Mouse (Mus musculus): ENCODE data around the gene Xaf1.

The Xaf1 gene

DNA sequence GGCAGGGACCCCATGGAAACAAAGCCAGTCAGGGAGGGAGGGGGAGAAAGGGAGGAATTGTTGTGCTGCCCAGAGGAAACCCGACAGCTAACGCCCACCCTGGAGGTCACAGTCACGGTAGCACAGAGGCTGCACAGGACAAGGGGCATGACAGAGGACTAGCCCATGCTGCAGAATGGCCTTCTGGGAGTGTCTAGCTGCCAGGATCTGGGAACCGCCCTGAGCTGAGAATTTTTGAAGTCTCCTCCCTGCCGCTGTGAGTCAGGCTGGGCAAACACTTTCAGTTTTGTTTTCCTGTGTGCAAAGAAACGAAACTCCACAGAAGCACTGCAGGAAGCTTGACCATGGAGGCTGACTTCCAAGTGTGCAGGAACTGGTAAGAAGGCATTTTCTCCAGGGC is at the start of gene Xaf1:
TSS of gene Xaf1 (plus strand) at position 296 of the 400 bp plus-strand sequence.
- no peak for DNase-seq (ENCODE audit: low spot score in 2 of 2)

GRCm38 (mm10) chr11:72255629-72256028 is 45.8 kb upstream of the Xaf1 start:
- no peak for DNase-seq (ENCODE audit: low spot score in 2 of 2)

GRCm38 (mm10) chr11:72256441-72256840 is 45.0 kb upstream of the Xaf1 start:
- DNase-seq (ENCODE audit: low spot score in 2 of 2): no peak

DNA sequence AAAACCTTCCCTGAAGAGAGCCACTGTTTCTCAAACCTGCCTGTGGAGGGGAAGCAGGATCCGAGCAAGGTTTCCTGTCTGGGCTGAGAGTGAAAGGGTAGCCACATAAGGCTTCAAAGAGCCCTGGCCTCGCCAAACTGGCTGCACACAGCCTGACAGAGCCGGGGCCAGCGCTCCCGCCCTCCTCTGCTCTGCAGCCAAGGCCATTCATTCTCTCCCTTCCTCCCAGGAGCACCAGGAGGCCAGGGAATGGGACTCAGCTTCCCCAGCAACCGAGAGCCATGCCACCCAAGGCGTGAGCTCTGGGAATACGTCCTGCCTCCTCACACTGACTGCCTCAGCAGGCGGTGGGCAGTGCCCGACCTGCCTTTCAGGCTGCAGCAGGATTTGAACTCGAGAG is 35.9 kb upstream of the Xaf1 start:
- peak; percentile 25 to 38 for DNase-seq (ENCODE audit: low spot score in 2 of 2)

DNA sequence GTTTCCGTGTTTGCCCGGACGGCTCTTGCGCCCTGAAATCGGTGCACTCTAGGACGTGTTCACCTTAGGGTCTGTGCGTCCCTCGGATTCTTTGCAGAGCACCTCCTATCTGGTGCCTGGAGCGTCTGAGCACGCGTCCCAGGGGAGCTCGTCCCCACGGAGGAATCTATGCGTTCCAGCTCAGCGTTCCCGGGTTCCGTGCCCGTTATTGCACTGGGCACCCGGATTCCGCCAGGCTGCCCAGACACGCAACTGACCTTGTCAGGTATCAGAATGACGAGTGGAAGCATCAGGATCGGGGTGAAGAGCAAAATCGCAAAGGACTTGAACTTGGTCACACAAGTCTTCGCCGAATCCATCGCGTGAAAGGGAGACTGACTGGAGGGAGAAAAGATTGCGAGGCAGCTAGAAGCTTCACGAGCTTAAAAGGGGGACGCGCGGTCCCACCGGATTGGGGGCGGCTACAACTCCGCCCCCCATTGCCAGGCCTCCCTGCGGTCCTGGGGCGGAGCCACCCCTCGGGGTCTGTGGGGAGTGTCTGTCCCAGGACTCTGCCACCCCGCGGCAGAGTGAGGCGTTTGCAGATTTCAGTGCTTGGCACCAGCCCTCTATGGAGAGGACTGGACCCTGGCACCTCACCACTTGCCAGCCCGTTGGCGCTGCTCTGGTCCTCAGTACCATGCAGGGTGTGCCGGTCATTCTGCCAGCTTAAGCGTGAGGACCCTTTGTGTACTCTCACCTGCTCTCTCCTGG is 35.0 kb upstream of the Xaf1 start:
- DNase-seq (ENCODE audit: low spot score in 2 of 2): peak; percentile 34 to 40

DNA sequence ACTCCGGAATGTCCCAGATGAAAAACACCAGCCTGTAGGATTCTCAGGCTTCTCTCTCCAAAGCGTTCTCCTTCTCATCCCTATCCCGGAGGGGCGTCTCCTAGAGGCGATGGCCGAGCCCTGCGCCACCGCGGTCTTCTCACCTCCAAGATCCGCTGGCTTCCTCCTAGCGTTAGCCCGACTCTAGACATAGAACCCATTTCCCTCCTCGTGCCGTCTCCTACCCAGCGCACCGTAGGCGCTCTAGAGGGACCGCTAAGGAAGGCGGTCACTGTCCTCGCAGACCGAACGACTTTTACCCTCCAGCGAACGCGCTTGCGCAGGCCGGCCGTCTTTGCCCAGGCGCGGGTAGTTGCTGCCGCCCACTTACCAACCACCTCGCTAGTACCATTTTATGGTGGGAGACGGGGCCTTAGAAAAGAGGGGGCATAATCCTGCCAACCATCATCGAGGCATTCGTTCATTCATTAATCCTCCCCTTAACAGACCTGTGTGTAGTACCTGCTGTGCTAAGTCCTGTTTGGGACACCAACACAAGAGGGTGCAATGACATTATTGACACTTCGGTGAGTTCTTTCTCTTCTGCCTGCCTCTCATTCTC is 34.4 kb upstream of the Xaf1 start, which contains the start of gene Slc13a5:
TSS of gene Slc13a5 (minus strand) at position 263 of the 601 bp plus-strand sequence.
- no peak for DNase-seq (ENCODE audit: low spot score in 2 of 2)

DNA sequence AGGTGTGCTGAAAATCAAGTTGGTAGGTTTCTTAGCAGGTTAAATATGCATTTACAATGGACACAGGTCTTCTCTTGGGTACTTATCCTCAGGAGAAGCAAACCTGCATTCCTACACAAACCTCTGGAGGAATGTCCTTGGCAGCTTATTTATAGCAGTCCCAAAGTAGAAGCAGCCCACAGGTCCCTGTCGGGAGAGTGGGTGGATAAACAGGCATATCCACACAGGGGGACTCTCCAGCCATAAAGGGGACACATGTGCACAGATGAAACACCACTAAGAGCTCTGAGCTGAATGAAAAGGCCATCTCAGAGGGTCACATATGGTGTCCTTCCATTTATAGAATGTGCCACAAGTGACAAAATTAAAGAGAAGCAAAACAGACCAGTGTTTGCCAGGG is 29.7 kb upstream of the Xaf1 start:
- no peak for DNase-seq (ENCODE audit: low spot score in 2 of 2)

DNA sequence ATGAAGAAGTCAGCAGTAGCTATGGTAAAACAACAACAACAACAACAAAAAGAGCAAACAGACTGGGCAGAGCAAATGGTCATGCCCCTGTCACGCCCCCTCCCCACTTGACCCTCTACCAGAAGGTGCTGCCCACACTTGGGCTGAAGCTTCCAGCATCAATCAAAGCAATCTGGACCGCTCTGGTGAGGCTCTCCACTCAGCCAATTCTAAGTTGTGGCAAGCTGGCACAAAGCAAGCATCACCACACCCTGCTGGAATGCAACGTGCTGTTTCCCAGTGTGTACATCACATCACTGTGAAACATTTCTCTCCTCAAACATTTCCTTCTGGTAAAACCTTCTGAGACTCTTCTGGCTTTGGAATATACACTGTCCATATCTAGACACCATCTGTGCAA is 28.1 kb upstream of the Xaf1 start:
- no peak for DNase-seq (ENCODE audit: low spot score in 2 of 2)

DNA sequence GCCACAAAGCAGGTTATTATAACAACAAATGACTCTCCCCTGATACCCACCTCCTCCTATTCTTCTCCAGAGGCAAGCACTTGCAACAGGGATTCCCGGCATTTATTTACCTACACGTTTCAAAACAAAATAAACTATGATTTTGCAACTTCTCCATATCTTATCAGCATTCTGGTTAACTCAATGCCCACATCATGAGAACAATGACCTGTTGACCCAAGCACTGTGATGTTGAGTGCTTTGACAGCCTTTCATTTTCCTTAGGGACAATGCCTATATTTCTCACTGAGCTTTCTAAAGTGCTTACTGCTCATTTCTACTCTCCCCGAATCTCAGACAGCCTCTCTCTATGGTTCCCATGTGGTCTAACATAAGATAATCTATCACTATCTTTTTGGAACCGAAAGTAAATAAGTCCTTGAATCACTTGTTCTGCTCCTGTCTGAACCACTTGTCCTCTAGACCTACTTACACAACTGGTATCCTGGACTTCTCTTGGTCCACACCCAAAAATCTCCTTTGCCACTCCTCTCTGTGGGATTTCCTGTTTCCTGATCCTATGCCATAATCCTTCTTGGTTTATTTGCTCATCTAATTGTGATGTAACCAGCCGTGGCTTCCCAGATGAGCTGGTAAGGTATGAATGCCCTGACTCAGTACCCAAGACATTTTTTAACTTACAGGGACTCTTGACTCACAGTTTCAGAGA is 20.1 kb upstream of the Xaf1 start:
- DNase-seq (ENCODE audit: low spot score in 2 of 2): no peak

DNA sequence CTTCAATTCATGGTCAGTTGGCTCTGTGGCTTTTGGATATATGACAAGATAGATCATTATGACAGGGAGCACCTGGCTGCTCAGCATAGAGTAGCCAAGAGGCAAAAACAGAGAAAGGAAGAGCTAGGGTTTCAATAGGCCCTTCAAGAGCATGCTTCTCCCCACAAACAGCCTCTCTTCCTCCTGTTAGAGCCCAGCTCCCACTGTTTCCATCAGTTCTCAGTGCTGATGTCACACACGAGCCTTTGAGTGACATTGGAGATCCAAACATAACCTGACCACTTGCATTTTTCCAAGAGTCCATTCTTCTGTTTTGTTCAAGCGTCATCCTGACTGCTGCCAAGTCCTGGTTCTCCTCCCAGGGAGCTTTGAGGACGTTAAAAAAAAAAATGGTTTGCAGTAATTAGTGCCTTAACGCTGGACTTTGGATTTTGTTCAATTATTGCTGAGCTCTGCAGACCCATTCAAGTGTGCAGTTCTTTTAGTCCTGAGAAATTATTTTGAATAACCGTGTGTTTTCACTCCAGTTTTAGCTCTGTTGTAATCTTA is 19.5 kb upstream of the Xaf1 start:
- no peak for DNase-seq (ENCODE audit: low spot score in 2 of 2)

GRCm38 (mm10) chr11:72283486-72284224 is 17.8 kb upstream of the Xaf1 start:
- no peak for DNase-seq (ENCODE audit: low spot score in 2 of 2)

DNA sequence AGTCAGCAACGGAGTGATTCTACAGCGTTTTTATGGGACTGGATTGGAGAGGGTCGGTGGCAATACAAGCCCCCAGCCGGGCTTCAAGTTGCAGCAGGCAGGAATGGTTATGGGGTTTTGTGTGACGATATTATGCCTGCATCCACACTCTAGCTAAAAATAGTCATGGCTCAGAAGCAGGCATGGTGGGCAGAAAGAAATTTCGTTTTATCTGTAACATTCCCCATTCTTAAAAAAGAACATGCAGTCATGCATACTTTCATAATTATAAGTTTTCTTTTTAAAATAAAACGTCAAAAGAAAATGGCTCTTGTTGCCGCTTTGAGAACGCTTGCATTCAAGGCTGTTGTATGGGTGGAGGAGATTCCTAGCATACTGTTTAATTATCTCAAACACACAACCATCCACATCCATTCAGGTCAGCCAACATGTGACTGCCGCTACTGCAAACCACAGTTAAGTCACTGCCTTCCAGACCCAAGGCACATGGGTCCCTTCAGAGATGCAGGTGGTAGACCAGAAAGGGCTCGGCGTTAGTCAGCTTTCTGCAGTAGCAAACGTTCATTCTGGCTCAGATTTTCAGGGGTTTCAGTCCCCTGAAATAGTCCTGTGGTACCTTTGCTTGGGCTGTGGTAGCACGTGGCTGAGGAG is 16.8 kb upstream of the Xaf1 start:
- DNase-seq (ENCODE audit: low spot score in 2 of 2): no peak

DNA sequence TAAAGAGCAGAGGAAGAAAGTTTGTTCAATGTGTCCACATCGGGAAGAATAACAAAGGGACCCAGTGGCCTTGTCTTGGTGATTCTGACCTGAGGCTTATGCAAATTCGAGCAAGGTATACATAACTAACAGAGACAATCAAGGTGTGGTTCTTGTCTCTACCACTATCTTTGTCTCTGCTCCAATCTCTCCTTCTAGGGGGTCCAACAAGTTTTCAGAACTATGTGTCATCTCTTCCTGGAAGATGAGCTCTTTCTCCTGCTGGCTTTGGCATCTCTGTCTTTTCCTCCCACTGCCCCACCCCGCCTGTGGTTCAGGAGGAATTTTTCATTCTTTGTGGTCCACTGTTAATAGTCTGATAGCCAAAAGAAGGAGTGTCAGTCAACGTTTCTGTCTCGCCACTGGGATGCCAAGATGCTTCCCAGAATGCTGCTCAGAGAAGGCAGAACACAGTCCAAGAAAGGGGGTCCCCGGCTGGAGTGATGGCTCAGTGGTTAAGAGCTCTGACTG is 15.4 kb upstream of the Xaf1 start:
- no peak for DNase-seq (ENCODE audit: low spot score in 2 of 2)

DNA sequence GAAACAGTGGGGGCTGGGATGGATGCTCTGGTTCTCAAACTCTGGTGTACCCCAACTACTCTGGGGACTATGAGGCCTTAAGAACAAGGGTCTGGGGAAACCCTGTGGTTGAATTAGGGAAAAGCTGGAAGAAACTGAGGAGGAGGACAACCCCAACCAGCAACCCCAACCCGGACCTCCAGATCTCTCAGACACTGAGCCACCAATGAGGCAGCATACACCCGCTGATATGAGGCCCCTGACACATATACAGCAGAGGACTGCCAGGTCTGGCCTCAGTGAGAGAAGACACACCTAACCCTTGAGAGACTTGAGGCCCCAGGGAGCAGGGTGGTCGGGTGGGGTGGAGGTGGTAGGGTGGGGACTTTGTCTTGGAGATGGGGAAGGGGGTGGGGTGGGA is 14.8 kb upstream of the Xaf1 start:
- DNase-seq (ENCODE audit: low spot score in 2 of 2): no peak

DNA sequence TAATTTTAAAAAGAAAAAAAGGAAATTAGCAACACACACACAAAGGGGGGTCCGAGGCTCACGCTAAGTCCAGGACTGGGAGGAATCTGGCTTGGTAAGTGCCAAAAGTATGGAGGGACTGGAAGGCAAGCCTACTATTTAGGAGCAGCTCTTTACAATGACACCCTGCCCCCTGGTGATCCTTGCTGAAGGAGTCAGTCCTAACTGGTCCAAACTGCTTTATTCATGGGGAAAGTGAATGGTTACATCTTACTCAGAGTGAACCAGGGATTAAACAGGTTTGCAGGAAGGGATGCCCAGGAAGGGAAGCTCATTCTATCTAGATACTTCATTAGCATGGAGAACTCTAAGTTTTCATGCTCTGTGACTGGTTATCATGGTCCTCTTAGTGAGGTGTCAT is 14.3 kb upstream of the Xaf1 start:
- no peak for DNase-seq (ENCODE audit: low spot score in 2 of 2)

DNA sequence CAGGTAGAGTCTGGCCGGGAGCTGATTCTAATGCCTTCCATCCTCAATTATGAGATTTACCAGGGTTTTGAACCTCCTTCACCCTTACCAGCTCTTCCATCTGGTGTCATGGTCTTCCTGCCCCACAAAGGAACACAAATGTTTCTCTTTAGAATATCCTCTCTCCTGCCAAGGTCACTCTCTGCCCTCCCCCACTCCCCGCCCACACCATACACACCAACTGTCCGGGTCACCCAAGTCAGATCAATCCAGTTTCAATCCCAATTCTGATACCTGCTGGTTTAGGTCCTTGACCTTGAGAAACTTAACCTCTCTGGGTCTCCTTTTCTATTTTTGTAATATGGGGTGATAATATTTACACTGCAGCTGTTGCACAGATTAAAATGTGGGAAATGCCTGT is 13.9 kb upstream of the Xaf1 start:
- DNase-seq (ENCODE audit: low spot score in 2 of 2): no peak

DNA sequence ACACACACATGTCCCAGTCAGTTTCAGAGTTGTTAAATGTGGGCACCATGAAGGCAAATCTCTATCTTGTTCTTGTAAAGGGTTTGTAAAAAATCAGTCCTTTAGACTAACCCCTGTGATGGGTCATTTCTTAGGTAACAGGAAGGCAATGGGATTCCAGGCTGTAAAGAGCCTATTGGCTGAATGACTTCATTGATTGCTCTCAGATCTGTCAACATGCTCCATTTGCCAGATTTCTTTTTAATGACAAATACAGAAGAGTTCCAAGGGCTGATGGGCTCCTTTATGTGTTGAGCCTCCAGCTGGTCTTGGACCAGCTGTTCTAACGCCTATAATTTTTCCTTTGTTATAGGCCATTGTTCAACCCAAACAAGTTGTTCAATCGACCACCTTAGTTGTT is 8.3 kb upstream of the Xaf1 start:
- DNase-seq (ENCODE audit: low spot score in 2 of 2): no peak

GRCm38 (mm10) chr11:72302230-72302629 is 801 bp downstream of the Xaf1 start:
- DNase-seq (ENCODE audit: low spot score in 2 of 2): peak; percentile 14 to 29

GRCm38 (mm10) chr11:72307461-72307860 is 6.0 kb downstream of the Xaf1 start:
- no peak for DNase-seq (ENCODE audit: low spot score in 2 of 2)

- DNase-seq (ENCODE audit: low spot score in 2 of 2): no peak
These were observed 7.6 kb downstream of the Xaf1 start for GRCm38 (mm10) chr11:72308982-72309381.

- DNase-seq (ENCODE audit: low spot score in 2 of 2): no peak
These were observed 9.1 kb downstream of the Xaf1 start for GRCm38 (mm10) chr11:72310491-72310890.
